Comparison of ENCODE assay signal across 23 mouse cellular contexts in the genomic region with DNA sequence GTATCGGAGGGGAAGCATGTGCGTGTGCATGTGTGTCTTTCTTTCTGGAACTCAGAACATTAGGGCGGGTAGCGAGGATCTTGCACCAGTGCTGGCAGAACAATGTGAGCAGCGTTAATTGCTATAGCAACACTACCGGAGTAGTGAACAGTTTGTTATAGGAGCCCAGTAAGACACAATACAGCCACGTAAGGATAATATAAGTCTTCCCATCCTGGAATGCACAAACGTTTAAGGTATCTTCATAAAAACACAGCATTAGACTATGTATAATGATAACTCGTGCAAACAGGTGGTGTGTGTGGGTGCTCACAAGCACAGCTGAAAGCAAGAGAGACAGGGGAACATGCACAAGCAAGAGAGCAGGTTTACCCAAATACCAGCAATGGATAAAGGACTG.
"Had no signal": no experiment of that assay in that cellular context is flagged by ENCODE, and none has a peak within 500 bp of the region (broad histone marks: within the 10 kb centered on the region; RNA-seq: fewer than 3 reads in every experiment).

No protein-coding gene starts in this region.

- DNase-seq: gastrocnemius, adult 2 months; gastrocnemius, postnatal 10 days; gastrocnemius, postnatal 25 days; heart, adult 18-20 months; heart, postnatal 10 days; heart, postnatal 4 days; kidney, adult 18-20 months; kidney, adult 8-10 months; kidney, postnatal 10 days; kidney, postnatal 25 days; kidney, postnatal 4 days; liver; liver, embryonic 13.5 days had no signal

- H3K4me3 ChIP-seq: gastrocnemius, adult 2 months; heart, embryonic 10.5 days; heart, embryonic 12.5 days; hindbrain, embryonic 10.5 days; hindbrain, embryonic 12.5 days; intestine, embryonic 15.5 days; left cerebral cortex, adult 2 months; limb, embryonic 10.5 days; limb, embryonic 12.5 days; liver, embryonic 13.5 days; liver, embryonic 15.5 days had no signal

- H3K27ac ChIP-seq: gastrocnemius, adult 2 months; heart, embryonic 10.5 days; hindbrain, embryonic 10.5 days; hindbrain, embryonic 12.5 days; hindbrain, embryonic 14.5 days; intestine, embryonic 15.5 days; left cerebral cortex, adult 2 months; limb, embryonic 10.5 days; limb, embryonic 12.5 days; liver, embryonic 13.5 days; liver, embryonic 15.5 days had no signal
